Mouse (Mus musculus) myocyte (in vitro differentiated cells): ENCODE results near the gene Vstm4. TPM values are rescaled to one million over a fixed set of nuclear protein-coding genes. Genes with fewer than 3 reads are reported as not detected.

ENCODE experiments used
- H3K27me3 ChIP-seq: one replicate; pipeline ENCODE4 v1.6.1; 2011; ENCODE audit not compliant: control insufficient read depth, insufficient read depth, insufficient read length
- H3K36me3 ChIP-seq: one replicate; pipeline ENCODE4 v1.6.1; 2011; ENCODE audit not compliant: control insufficient read depth, insufficient read depth
- H3K4me2 ChIP-seq: one replicate; pipeline ENCODE4 v1.6.1; 2011; ENCODE audit warnings: low read depth, control low read depth
- H3K4me3 ChIP-seq: one replicate; pipeline ENCODE4 v1.5.1; 2011; ENCODE audit warnings: mild to moderate bottlenecking, control low read depth, moderate library complexity
- H3K79me2 ChIP-seq: one replicate; pipeline ENCODE4 v1.6.1; 2011; ENCODE audit not compliant: control insufficient read depth, insufficient read depth
- H3ac ChIP-seq: one replicate; pipeline ENCODE4 v1.6.1; 2011; ENCODE audit not compliant: control insufficient read depth, insufficient read length
- CEBPB ChIP-seq: IDR thresholded peaks from 2 replicates; pipeline ENCODE4 v1.6.1; 2011; ENCODE audit warnings: mild to moderate bottlenecking, moderate library complexity; ENCODE audit not compliant: poor library complexity, insufficient read depth, severe bottlenecking
- E2F4 ChIP-seq: IDR thresholded peaks from one replicate; pipeline ENCODE4 v1.6.1; 2011; ENCODE audit warnings: mild to moderate bottlenecking, control low read depth, moderate library complexity; ENCODE audit not compliant: insufficient read depth
- MAX ChIP-seq: IDR thresholded peaks from one replicate; pipeline ENCODE4 v1.6.1; 2011; ENCODE audit warnings: low read depth, mild to moderate bottlenecking, control low read depth
- MYOD1 ChIP-seq, 3 experiments: IDR thresholded peaks; one replicate each; pipeline ENCODE4 v1.6.1; 2011; ENCODE audit warnings: control low read depth in 2 of 3, low read depth in 2 of 3, mild to moderate bottlenecking in 2 of 3, moderate library complexity in 1 of 3; ENCODE audit not compliant: insufficient read length in 2 of 3, control insufficient read depth in 1 of 3
- MYOG ChIP-seq, 3 experiments: IDR thresholded peaks; one replicate each; pipeline ENCODE4 v1.6.1; 2011; ENCODE audit warnings: control low read depth in 2 of 3, low read depth in 2 of 3, mild to moderate bottlenecking in 2 of 3; ENCODE audit not compliant: insufficient read length in 2 of 3, control insufficient read depth in 1 of 3, insufficient read depth in 1 of 3
- POLR2A ChIP-seq: IDR thresholded peaks from one replicate; pipeline ENCODE4 v1.6.1; 2011; ENCODE audit warnings: low read depth, mild to moderate bottlenecking, control low read depth, moderate library complexity; ENCODE audit not compliant: insufficient read length
- POLR2AphosphoS2 ChIP-seq: IDR thresholded peaks from one replicate; pipeline ENCODE4 v1.6.1; 2011; ENCODE audit warnings: low read depth, control low read depth; ENCODE audit not compliant: insufficient read length
- REST ChIP-seq: IDR thresholded peaks from one replicate; pipeline ENCODE4 v1.6.1; 2011; ENCODE audit warnings: mild to moderate bottlenecking, control low read depth, moderate library complexity; ENCODE audit not compliant: insufficient read depth, insufficient read length
- SRF ChIP-seq: IDR thresholded peaks from one replicate; pipeline ENCODE4 v1.6.1; 2011; ENCODE audit warnings: low read depth; ENCODE audit not compliant: control insufficient read depth, insufficient read length
- TCF12 ChIP-seq: IDR thresholded peaks from one replicate; pipeline ENCODE4 v1.6.1; 2011; ENCODE audit warnings: mild to moderate bottlenecking, control low read depth; ENCODE audit not compliant: poor library complexity, insufficient read depth, severe bottlenecking
- TCF3 ChIP-seq: IDR thresholded peaks from one replicate; pipeline ENCODE4 v1.6.1; 2011; ENCODE audit warnings: low read depth, control low read depth; ENCODE audit not compliant: insufficient read length
- USF1 ChIP-seq: IDR thresholded peaks from one replicate; pipeline ENCODE4 v1.6.1; 2011; ENCODE audit warnings: low read depth, mild to moderate bottlenecking, control low read depth, moderate library complexity
- polyA plus RNA-seq: library from polyadenylated mRNA; unstranded; fragments of >200 nt; fragmentation: generic; extraction: Trizol; gene quantifications from one replicate; pipeline ENCODE4 v1.2.1, GENCODE M21; 2012; ENCODE audit warnings: missing spikeins

Vstm4 gene
- polyA plus RNA-seq, 1 experiment, result not detected

DNA sequence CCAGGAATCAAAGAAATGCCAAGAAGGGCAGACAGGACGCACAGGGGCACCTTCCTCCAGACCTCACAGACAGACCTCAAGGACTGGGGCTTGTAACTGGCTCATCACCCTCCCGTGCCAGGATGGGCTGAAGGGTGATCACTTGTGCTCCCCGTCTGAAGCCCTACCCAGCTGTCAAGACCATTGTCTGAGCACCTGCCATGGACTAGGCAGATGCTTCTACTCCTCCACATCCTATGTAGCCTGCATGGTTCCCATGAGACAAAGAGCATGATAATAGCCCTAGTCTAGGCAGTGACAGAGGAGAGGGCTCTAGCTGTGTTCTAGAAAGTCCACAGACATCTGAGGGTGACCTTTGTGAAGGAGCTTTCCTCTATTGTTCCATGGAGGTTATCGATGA lies 38.3 kb downstream of the Vstm4 start:
- Histone ChIP-seq H3K79me2 (no peaks in the 10 kb centered on the region), H3ac (no peak overlapping the region), H3K4me2 (no peak overlapping the region), H3K4me3 (no peak overlapping the region), H3K27me3 (peaks cover 10% of the 10 kb centered on the region), H3K36me3 (no peaks in the 10 kb centered on the region)
- no peak for TF ChIP-seq REST
- TF ChIP-seq MYOG (IDR thresholded peaks at IDR 0.05; ENCODE audit: control insufficient read depth in 1 of 3, insufficient read depth in 1 of 3, insufficient read length in 2 of 3, low read depth in 2 of 3), result no peak
- TF ChIP-seq USF1, result no peak
- TF ChIP-seq MAX, result no peak
- TF ChIP-seq CEBPB, result no peak
- no peak for TF ChIP-seq TCF3
- TF ChIP-seq TCF12, result no peak
- no peak for TF ChIP-seq POLR2AphosphoS2
- no peak for TF ChIP-seq POLR2A
- no peak for TF ChIP-seq MYOD1 (IDR thresholded peaks at IDR 0.05; ENCODE audit: control insufficient read depth in 1 of 3, insufficient read length in 2 of 3, low read depth in 2 of 3)
- TF ChIP-seq SRF, result no peak
- no peak for TF ChIP-seq E2F4

GRCm38 (mm10) chr14:32896896-32897295 lies 40.3 kb downstream of the Vstm4 start:
- Histone ChIP-seq H3K79me2 (no peaks in the 10 kb centered on the region), H3K4me3 (no peak overlapping the region), H3K4me2 (no peak overlapping the region), H3ac (no peak overlapping the region), H3K36me3 (no peaks in the 10 kb centered on the region), H3K27me3 (peaks cover 10% of the 10 kb centered on the region)
- TF ChIP-seq TCF3 (no peak), MAX (no peak), REST (no peak), USF1 (no peak), TCF12 (no peak), E2F4 (no peak), POLR2AphosphoS2 (no peak), POLR2A (no peak), SRF (no peak), MYOG (IDR thresholded peaks at IDR 0.05; ENCODE audit: control insufficient read depth in 1 of 3, insufficient read depth in 1 of 3, insufficient read length in 2 of 3, low read depth in 2 of 3) (no peak), CEBPB (no peak), MYOD1 (IDR thresholded peaks at IDR 0.05; ENCODE audit: control insufficient read depth in 1 of 3, insufficient read length in 2 of 3, low read depth in 2 of 3) (no peak)

DNA sequence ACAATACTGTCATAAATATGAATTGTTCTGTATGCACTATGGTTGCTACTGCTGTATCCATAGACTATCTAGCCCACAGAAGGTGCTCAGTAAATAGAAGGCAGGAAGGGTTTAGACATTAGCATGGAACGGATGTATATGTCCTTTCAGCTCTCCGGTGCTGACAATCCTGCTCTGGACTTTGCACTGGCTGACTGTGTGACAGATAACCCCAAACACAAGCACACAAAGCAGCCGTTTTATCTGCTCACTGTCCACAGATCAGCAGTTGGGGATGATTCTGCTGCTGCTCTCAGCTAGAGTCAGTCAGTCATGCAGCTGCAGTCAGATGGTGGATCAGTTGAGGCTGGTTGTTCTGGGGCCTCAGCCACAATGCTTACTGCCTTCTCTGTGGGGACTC lies 46.6 kb downstream of the Vstm4 start:
- TF ChIP-seq POLR2AphosphoS2 (no peak), MYOD1 (IDR thresholded peaks at IDR 0.05; ENCODE audit: control insufficient read depth in 1 of 3, insufficient read length in 2 of 3, low read depth in 2 of 3) (no peak), REST (no peak), POLR2A (no peak), MAX (no peak), MYOG (IDR thresholded peaks at IDR 0.05; ENCODE audit: control insufficient read depth in 1 of 3, insufficient read depth in 1 of 3, insufficient read length in 2 of 3, low read depth in 2 of 3) (no peak), E2F4 (no peak), TCF3 (no peak), SRF (no peak), CEBPB (no peak), TCF12 (no peak), USF1 (no peak)
- Histone ChIP-seq H3K27me3 (no peaks in the 10 kb centered on the region), H3K4me3 (no peak overlapping the region), H3K79me2 (no peaks in the 10 kb centered on the region), H3ac (no peak overlapping the region), H3K36me3 (no peaks in the 10 kb centered on the region), H3K4me2 (no peak overlapping the region)

DNA sequence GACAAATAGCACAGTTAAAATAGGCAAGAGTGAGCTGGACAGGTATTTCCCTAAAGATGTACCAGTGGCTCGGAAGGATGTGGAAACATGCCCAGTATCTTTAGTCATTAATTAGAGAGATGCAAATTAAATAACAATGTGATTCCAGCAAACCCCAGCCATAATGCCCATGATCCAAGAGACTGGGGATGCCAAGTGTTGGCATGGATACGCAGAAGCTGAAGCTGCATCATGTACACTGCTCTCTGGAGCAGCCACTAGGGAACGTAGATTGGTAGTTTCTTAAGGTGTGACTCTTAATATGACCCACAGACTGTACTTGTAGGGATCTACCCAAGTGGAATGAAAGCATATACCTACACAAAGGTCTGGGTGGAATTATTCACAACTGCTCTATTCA lies 50.0 kb downstream of the Vstm4 start:
- H3K4me3 ChIP-seq, result no peak overlapping the region
- no peaks in the 10 kb centered on the region for H3K27me3 ChIP-seq
- no peaks in the 10 kb centered on the region for H3K36me3 ChIP-seq
- no peaks in the 10 kb centered on the region for H3K79me2 ChIP-seq
- H3K4me2 ChIP-seq, result no peak overlapping the region
- TF ChIP-seq MAX, result no peak
- TF ChIP-seq POLR2A, result no peak
- no peak for TF ChIP-seq CEBPB
- no peak for TF ChIP-seq REST
- TF ChIP-seq SRF, result no peak
- TF ChIP-seq TCF12, result no peak
- no peak for TF ChIP-seq MYOD1 (IDR thresholded peaks at IDR 0.05; ENCODE audit: control insufficient read depth in 1 of 3, insufficient read length in 2 of 3, low read depth in 2 of 3)
- TF ChIP-seq MYOG (IDR thresholded peaks at IDR 0.05; ENCODE audit: control insufficient read depth in 1 of 3, insufficient read depth in 1 of 3, insufficient read length in 2 of 3, low read depth in 2 of 3), result no peak
- no peak for TF ChIP-seq USF1
- no peak for TF ChIP-seq POLR2AphosphoS2
- TF ChIP-seq TCF3, result no peak
- no peak for TF ChIP-seq E2F4
- no peak overlapping the region for H3ac ChIP-seq

- Histone ChIP-seq H3K4me3 (no peak overlapping the region), H3K36me3 (no peaks in the 10 kb centered on the region), H3K79me2 (no peaks in the 10 kb centered on the region), H3K27me3 (no peaks in the 10 kb centered on the region), H3ac (no peak overlapping the region), H3K4me2 (no peak overlapping the region)
- TF ChIP-seq MYOG (IDR thresholded peaks at IDR 0.05; ENCODE audit: control insufficient read depth in 1 of 3, insufficient read depth in 1 of 3, insufficient read length in 2 of 3, low read depth in 2 of 3), result no peak
- no peak for TF ChIP-seq REST
- TF ChIP-seq POLR2A, result no peak
- TF ChIP-seq MYOD1 (IDR thresholded peaks at IDR 0.05; ENCODE audit: control insufficient read depth in 1 of 3, insufficient read length in 2 of 3, low read depth in 2 of 3), result no peak
- TF ChIP-seq TCF3, result no peak
- no peak for TF ChIP-seq MAX
- TF ChIP-seq TCF12, result no peak
- TF ChIP-seq E2F4, result no peak
- TF ChIP-seq USF1, result no peak
- no peak for TF ChIP-seq CEBPB
- TF ChIP-seq SRF, result no peak
These were observed 52.6 kb downstream of the Vstm4 start for GRCm38 (mm10) chr14:32909112-32909511.
